Mouse (Mus musculus) lung, embryonic 14.5 days (tissue): ENCODE measurements around the gene Gm8220. TPM values are rescaled to one million over a fixed set of nuclear protein-coding genes. Genes with fewer than 3 reads are reported as not detected.
"Not testable (repeated sequence)": the region's sequence is repeated elsewhere in the genome, so short reads cannot be mapped to it uniquely, and the experiment has no call there.

Experiments
- ATAC-seq: fragments of 200-750 bp; cut with Nextera tagmentation; 2 replicates; pipeline ENCODE4 v1.8.0; 2017; ENCODE audit warnings: mild to moderate bottlenecking, moderate TSS enrichment, moderate library complexity; ENCODE audit not compliant: insufficient read depth
- DNase-seq: peaks from one replicate; pipeline ENCODE4 v3.0.0-alpha.2; 2015
- H3K27ac ChIP-seq: fragments of 300-500 bp; sonication (generic); 2 replicates; pipeline ENCODE4 v1.5.1; 2014; ENCODE audit warnings: low read depth, mild to moderate bottlenecking, moderate library complexity
- H3K27me3 ChIP-seq: fragments of 300-500 bp; sonication (generic); 2 replicates; pipeline ENCODE4 v1.6.1; 2014; ENCODE audit warnings: low read length, control low read depth; ENCODE audit not compliant: insufficient read depth
- H3K36me3 ChIP-seq: fragments of 300-500 bp; sonication (generic); 2 replicates; pipeline ENCODE4 v1.6.1; 2014; ENCODE audit warnings: control low read depth; ENCODE audit not compliant: insufficient read depth
- H3K4me1 ChIP-seq: fragments of 300-500 bp; sonication (generic); 2 replicates; pipeline ENCODE4 v1.6.1; 2014; ENCODE audit warnings: antibody characterized with exemption, control low read depth; ENCODE audit not compliant: insufficient read depth
- H3K4me2 ChIP-seq: fragments of 300-500 bp; sonication (generic); 2 replicates; pipeline ENCODE4 v1.6.1; 2014; ENCODE audit warnings: mild to moderate bottlenecking
- H3K4me3 ChIP-seq: fragments of 300-500 bp; sonication (generic); 2 replicates; pipeline ENCODE4 v1.5.1; 2014; ENCODE audit warnings: low read depth, low read length
- H3K9ac ChIP-seq: fragments of 300-500 bp; sonication (generic); 2 replicates; pipeline ENCODE4 v1.6.1; 2014
- H3K9me3 ChIP-seq: fragments of 300-500 bp; sonication (generic); 2 replicates; pipeline ENCODE4 v1.6.1; 2016; ENCODE audit warnings: low read depth, low read length, control low read depth
- CTCF ChIP-seq: IDR thresholded peaks from 2 replicates; pipeline ENCODE4 v1.5.1; 2016; ENCODE audit warnings: antibody characterized with exemption, low read depth
- WGBS: fragments of 180-500 bp; shearing (Covaris S2); extraction: QIAGEN DNeasy Blood & Tissue Kit; methylation state at CpG from one replicate; pipeline ENCODE4 v1.1.7; 2014; 5-methylcytosine and 5-hydroxymethylcytosine counted together
- polyA plus RNA-seq: library from polyadenylated mRNA; unstranded; fragments of >200 nt; fragmentation: Nextera tagmentation; extraction: Ambion mirVana; gene quantifications from 2 replicates; pipeline ENCODE4 v1.2.1, GENCODE M21; 2014

Gm8220 gene
- polyA plus RNA-seq, result not detected in 2 replicates

GRCm38 (mm10) chr14:44285280-44285679, at the start of gene Gm8220:
Gm8220 (plus strand) TSS chr14:44285580.
- not testable (repeated sequence) for H3K36me3 ChIP-seq, H3K27me3 ChIP-seq, H3K27ac ChIP-seq, ATAC-seq, H3K4me1 ChIP-seq, H3K9ac ChIP-seq, H3K4me2 ChIP-seq, DNase-seq, H3K9me3 ChIP-seq, H3K4me3 ChIP-seq
- WGBS, result 92% methylated on average over 2 of the region's 2 CpGs

DNA sequence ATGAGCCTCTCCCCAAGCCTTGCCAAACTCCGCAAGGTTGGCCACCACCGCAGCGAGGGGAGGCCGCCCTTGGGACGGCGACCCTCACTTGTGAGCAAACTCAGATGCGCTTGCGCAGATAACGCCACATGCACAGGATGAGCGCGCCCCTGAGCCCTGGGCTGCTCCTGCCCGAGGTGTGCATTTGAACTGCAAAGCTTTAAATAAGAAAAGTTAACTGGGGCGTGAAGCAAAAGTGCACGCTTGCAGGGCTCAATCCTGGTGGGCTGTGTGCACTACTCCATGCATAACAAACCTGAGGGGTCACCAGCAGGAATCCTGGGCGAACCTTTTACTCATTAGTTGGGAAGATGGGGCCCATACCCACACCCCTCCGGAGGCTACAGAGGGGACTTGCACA, 37.3 kb upstream of the Gm8220 start:
- 87% methylated on average over 16 of the region's 16 CpGs for WGBS
- Histone ChIP-seq H3K4me2 (no peak overlapping the region), H3K9me3 (no peaks in the 10 kb centered on the region), H3K27ac (no peak overlapping the region), H3K9ac (no peak overlapping the region), H3K4me1 (no peaks in the 10 kb centered on the region), H3K4me3 (no peak overlapping the region), H3K36me3 (no peaks in the 10 kb centered on the region), H3K27me3 (no peaks in the 10 kb centered on the region)
- ATAC-seq, result no peak
- no peak for DNase-seq
- TF ChIP-seq CTCF, result no peak

DNA sequence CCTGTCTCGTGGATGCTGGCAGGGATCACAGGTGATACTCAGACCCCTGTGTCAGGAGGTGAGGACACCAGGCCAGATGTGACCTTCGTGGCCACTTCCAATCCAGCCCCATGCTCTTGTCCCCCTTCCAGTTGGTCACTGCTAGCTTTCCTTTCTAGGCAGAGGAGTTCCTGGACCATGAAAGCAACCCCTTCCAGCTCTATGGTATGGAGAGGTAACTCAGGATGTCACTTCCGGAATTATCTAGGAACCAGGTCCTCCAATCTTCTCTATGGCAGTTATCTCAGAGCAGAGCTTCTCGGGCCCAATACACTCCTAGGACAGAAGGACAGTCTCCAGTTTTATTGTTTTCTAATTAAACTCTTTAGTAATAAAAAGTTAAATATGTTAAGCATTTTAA, 26.7 kb downstream of the Gm8220 start:
- not testable (repeated sequence) for H3K4me2 ChIP-seq, H3K4me1 ChIP-seq, H3K4me3 ChIP-seq, H3K27ac ChIP-seq, H3K9ac ChIP-seq, H3K36me3 ChIP-seq, DNase-seq, H3K9me3 ChIP-seq, ATAC-seq, H3K27me3 ChIP-seq
- 74% methylated on average over 4 of the region's 4 CpGs for WGBS

DNA sequence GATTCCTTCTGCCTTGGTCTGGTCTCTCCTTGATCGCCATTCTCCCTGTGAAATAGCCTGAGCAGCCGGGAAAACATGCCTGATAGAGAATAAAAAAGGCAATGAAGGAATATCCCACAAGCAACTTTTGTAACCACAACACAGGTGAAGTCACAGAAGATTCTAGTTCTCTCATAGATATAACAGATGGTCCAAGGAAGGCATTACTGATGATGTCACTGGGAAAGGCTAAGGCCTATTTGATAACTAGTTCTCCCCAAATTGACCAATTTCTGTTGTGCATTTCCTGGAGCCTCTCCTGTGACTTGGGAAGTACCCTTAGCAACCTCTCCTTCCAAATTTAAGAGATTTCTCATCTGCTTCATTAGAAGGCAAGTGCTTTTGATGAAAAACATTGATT, 53.1 kb downstream of the Gm8220 start, which contains the start of gene Gm5930:
TSS of gene Gm5930 (minus strand) at position 101 of the 400 bp plus-strand sequence.
- ATAC-seq, H3K4me2 ChIP-seq, DNase-seq, H3K9me3 ChIP-seq, H3K4me3 ChIP-seq, H3K4me1 ChIP-seq, H3K9ac ChIP-seq, H3K27ac ChIP-seq, H3K36me3 ChIP-seq, H3K27me3 ChIP-seq: not testable (repeated sequence)
- WGBS, result no CpG with 5 or more reads among the region's 2 CpGs

Other genes with a start within 250 kb of the Gm8220 start
- gene Ear2, start 182.9 kb upstream of the Gm8220 start, polyA plus RNA-seq, result 0.45 and 0.65 TPM in 2 replicates
- gene Gm3327, start 161.7 kb upstream of the Gm8220 start, polyA plus RNA-seq, result not detected in 2 replicates
- gene Gm8212, start 87.9 kb upstream of the Gm8220 start, polyA plus RNA-seq, result not detected in 2 replicates
- gene 4930503E14Rik, start 72.3 kb upstream of the Gm8220 start, polyA plus RNA-seq, result not detected in 2 replicates
- gene Gm5930, start 53.0 kb downstream of the Gm8220 start, polyA plus RNA-seq, result not detected in 2 replicates
- gene Gm8229, start 79.8 kb downstream of the Gm8220 start, polyA plus RNA-seq, result not detected in 2 replicates
- gene Gm3371, start 125.1 kb downstream of the Gm8220 start, polyA plus RNA-seq, result not detected in 2 replicates
- gene Gm8232, start 148.1 kb downstream of the Gm8220 start, polyA plus RNA-seq, result not detected in 2 replicates
- not detected in 2 replicates for gene BC061237, start 206.9 kb downstream of the Gm8220 start, polyA plus RNA-seq
- not detected in 2 replicates for gene Gm17093, start 232.7 kb downstream of the Gm8220 start, polyA plus RNA-seq